Mouse (Mus musculus): ENCODE data around the gene Ctnnd1.

GRCm38 (mm10) chr2:84636231-84636741 is 14.3 kb downstream of the Ctnnd1 start:
- TF ChIP-seq GATA1 (IDR thresholded peaks at IDR 0.05; ENCODE audit: borderline replicate concordance, low read length) (no peak), FLI1 (IDR thresholded peaks at IDR 0.05; ENCODE audit: low read length) (no peak)

All from megakaryocyte, embryonic 14.5 days (primary cell).